8 mouse cellular contexts compared by ENCODE assay signal in the genomic region with DNA sequence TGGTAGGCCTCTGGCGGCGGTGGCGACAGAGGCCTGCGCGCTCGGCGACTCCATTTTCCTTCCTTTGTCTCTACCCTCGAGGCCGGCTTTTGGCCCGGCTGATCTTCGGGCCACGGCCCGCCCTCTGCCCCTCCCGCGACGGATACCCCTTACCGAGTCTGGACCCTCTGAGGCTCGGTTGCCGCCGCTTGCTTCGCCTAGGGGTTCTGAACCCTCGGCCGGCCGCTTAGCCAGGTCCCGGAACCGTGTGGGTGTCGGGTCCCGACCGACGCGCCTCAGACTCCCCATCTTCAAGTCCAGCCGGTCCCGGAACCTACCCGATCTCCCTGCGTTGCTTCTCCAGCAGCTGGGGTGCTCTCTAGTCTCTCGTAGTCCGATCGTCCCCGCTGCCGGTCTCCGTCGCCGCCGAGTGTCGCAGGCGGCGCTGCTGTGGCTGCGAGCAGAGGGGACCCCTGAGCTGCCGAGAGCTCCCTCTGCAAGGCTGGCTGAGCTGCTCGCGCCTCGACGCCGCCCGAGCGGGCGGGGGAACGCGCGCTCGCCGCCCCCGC. TPM values are rescaled to one million over a fixed set of nuclear protein-coding genes. Genes with fewer than 3 reads are reported as not detected.
DNase-seq lines count a peak whose midpoint lies in the region; ATAC-seq and TF ChIP-seq lines count a peak whose summit lies in the region.

Agrp (minus strand) TSS at position 431 of the 548 bp plus-strand sequence.

- TF ChIP-seq POLR2A in thymus, adult 2 months (IDR thresholded peaks at IDR 0.05; ENCODE audit: control insufficient read depth, extremely low read depth, insufficient read depth, low read length, poor library complexity) = peak; percentile 87

- no peaks in the 10 kb centered on the region for H3K27me3 ChIP-seq in kidney, embryonic 16.5 days (ENCODE audit: insufficient read depth, low read length)
- H3K27me3 ChIP-seq in embryonic facial prominence, embryonic 14.5 days (replicated peaks; ENCODE audit: control insufficient read depth, insufficient read depth, low read length) = no peaks in the 10 kb centered on the region
- no peaks in the 10 kb centered on the region for H3K27me3 ChIP-seq in hindbrain, embryonic 12.5 days
- no peaks in the 10 kb centered on the region for H3K27me3 ChIP-seq in midbrain, postnatal 0 days (ENCODE audit: insufficient read depth, low read length)
- no peaks in the 10 kb centered on the region for H3K27me3 ChIP-seq in thymus, adult 2 months (ENCODE audit: control insufficient read depth, insufficient read depth, low read length)

- under 1% methylated on average over 54 of the region's 63 CpGs for WGBS in kidney, embryonic 16.5 days
- WGBS in embryonic facial prominence, embryonic 14.5 days = 2% methylated on average over 40 of the region's 63 CpGs
- under 1% methylated on average over 50 of the region's 63 CpGs for WGBS in hindbrain, embryonic 12.5 days
- under 1% methylated on average over 59 of the region's 63 CpGs for WGBS in midbrain, postnatal 0 days
- under 1% methylated on average over 62 of the region's 63 CpGs for WGBS in thymus, adult 2 months

- peak; percentile 29; the same call in 1 of the 2 replicates for ATAC-seq in kidney, embryonic 16.5 days (ENCODE audit: low FRiP score, low TSS enrichment)
- peak; percentile 31 for ATAC-seq in embryonic facial prominence, embryonic 14.5 days (ENCODE audit: low read depth)
- ATAC-seq in hindbrain, embryonic 12.5 days (ENCODE audit: low FRiP score) = peak; percentile 64
- peak; percentile 38 for ATAC-seq in midbrain, postnatal 0 days (ENCODE audit: low FRiP score)

- DNase-seq in kidney, adult 18-20 months = no peak
- DNase-seq in adipocyte (ENCODE audit: low spot score) = peak; percentile 54
- peak; percentile 57 for DNase-seq in embryonic facial prominence, embryonic 14.5 days (ENCODE audit: low spot score)
- peak; percentile 69 for DNase-seq in liver
- DNase-seq in midbrain, postnatal 0 days (ENCODE audit: low spot score) = peak; percentile 63
- DNase-seq in thymus, adult 2 months = peak; percentile 62

- H3K4me1 ChIP-seq in kidney, embryonic 16.5 days (ENCODE audit: insufficient read depth, low read length) = peaks cover 27% of the 10 kb centered on the region
- H3K4me1 ChIP-seq in embryonic facial prominence, embryonic 14.5 days (ENCODE audit: control insufficient read depth, insufficient read depth, low read length) = peaks cover 14% of the 10 kb centered on the region
- peaks cover 27% of the 10 kb centered on the region for H3K4me1 ChIP-seq in hindbrain, embryonic 12.5 days
- H3K4me1 ChIP-seq in midbrain, postnatal 0 days (ENCODE audit: insufficient read depth, low read length) = peaks cover 5% of the 10 kb centered on the region; the same call in 1 of the 2 replicates
- H3K4me1 ChIP-seq in thymus, adult 2 months (replicated peaks; ENCODE audit: control insufficient read depth, insufficient read depth, low read length) = peaks cover 6% of the 10 kb centered on the region; the same call in 1 of the 2 replicates

- H3K9me3 ChIP-seq in kidney, embryonic 16.5 days (ENCODE audit: low read length) = no peaks in the 10 kb centered on the region
- no peaks in the 10 kb centered on the region for H3K9me3 ChIP-seq in embryonic facial prominence, embryonic 14.5 days (ENCODE audit: control insufficient read depth, low read length)
- H3K9me3 ChIP-seq in hindbrain, embryonic 12.5 days (replicated peaks) = no peaks in the 10 kb centered on the region
- no peaks in the 10 kb centered on the region for H3K9me3 ChIP-seq in midbrain, postnatal 0 days (ENCODE audit: low read length)

- peak; percentile 25; the same call in 1 of the 2 replicates for TF ChIP-seq CTCF in midbrain, postnatal 0 days (IDR thresholded peaks at IDR 0.05)
- TF ChIP-seq CTCF in thymus, adult 2 months (IDR thresholded peaks at IDR 0.05; ENCODE audit: borderline replicate concordance, control insufficient read depth, extremely low read depth, insufficient read depth, low read length, poor library complexity) = no peak

- peak within 1 kb of the TSS; percentile 100 for H3K9ac ChIP-seq in kidney, embryonic 16.5 days (replicated peaks; ENCODE audit: low read length)
- H3K9ac ChIP-seq in embryonic facial prominence, embryonic 14.5 days (ENCODE audit: low read depth, low read length) = peak within 1 kb of the TSS; percentile 99
- peak within 1 kb of the TSS; percentile 99 for H3K9ac ChIP-seq in hindbrain, embryonic 12.5 days
- H3K9ac ChIP-seq in midbrain, postnatal 0 days (replicated peaks; ENCODE audit: low read length, poor library complexity, severe bottlenecking) = peak within 1 kb of the TSS; percentile 98

- peak within 1 kb of the TSS; percentile 100 for H3K27ac ChIP-seq in kidney, embryonic 16.5 days (ENCODE audit: low read length)
- peak within 1 kb of the TSS; percentile 99 for H3K27ac ChIP-seq in embryonic facial prominence, embryonic 14.5 days (replicated peaks; ENCODE audit: low read depth, low read length)
- H3K27ac ChIP-seq in hindbrain, embryonic 12.5 days = peak within 1 kb of the TSS; percentile 100
- H3K27ac ChIP-seq in midbrain, postnatal 0 days (ENCODE audit: low read depth, low read length) = peak within 1 kb of the TSS; percentile 99
- peak within 1 kb of the TSS; percentile 97 for H3K27ac ChIP-seq in thymus, adult 2 months (ENCODE audit: control insufficient read depth, insufficient read depth, low read length)

- H3K36me3 ChIP-seq in kidney, embryonic 16.5 days (ENCODE audit: insufficient read depth, low read length) = no peaks in the 10 kb centered on the region
- peaks cover 9% of the 10 kb centered on the region; the same call in 1 of the 2 replicates for H3K36me3 ChIP-seq in embryonic facial prominence, embryonic 14.5 days (ENCODE audit: control insufficient read depth, insufficient read depth, low read length)
- no peaks in the 10 kb centered on the region for H3K36me3 ChIP-seq in hindbrain, embryonic 12.5 days
- no peaks in the 10 kb centered on the region for H3K36me3 ChIP-seq in midbrain, postnatal 0 days (ENCODE audit: insufficient read depth, low read length)
- peaks cover 1% of the 10 kb centered on the region; the same call in 1 of the 2 replicates for H3K36me3 ChIP-seq in thymus, adult 2 months (ENCODE audit: control insufficient read depth, insufficient read depth, low read length)

- H3K4me3 ChIP-seq in kidney, embryonic 16.5 days (ENCODE audit: low read length) = peak within 1 kb of the TSS; percentile 96
- H3K4me3 ChIP-seq in embryonic facial prominence, embryonic 14.5 days (ENCODE audit: low read depth, low read length) = peak within 1 kb of the TSS; percentile 91
- peak within 1 kb of the TSS; percentile 89 for H3K4me3 ChIP-seq in hindbrain, embryonic 12.5 days
- H3K4me3 ChIP-seq in midbrain, postnatal 0 days (ENCODE audit: low read depth, low read length) = peak within 1 kb of the TSS; percentile 84
- H3K4me3 ChIP-seq in thymus, adult 2 months (ENCODE audit: control insufficient read depth, insufficient read depth, low read length) = peak within 1 kb of the TSS; percentile 86

- H3K4me2 ChIP-seq in kidney, embryonic 16.5 days (replicated peaks; ENCODE audit: low read depth, low read length) = peak within 1 kb of the TSS; percentile 84
- H3K4me2 ChIP-seq in embryonic facial prominence, embryonic 14.5 days (ENCODE audit: low read depth, low read length) = peak within 1 kb of the TSS; percentile 85
- H3K4me2 ChIP-seq in hindbrain, embryonic 12.5 days (replicated peaks) = peak within 1 kb of the TSS; percentile 97
- peak within 1 kb of the TSS; percentile 84 for H3K4me2 ChIP-seq in midbrain, postnatal 0 days (ENCODE audit: low read depth, low read length, poor library complexity, severe bottlenecking)

RNA-seq across cellular contexts. Expression of gene Agrp, which starts in this region (rescaled TPM):
- polyA plus RNA-seq in kidney, embryonic 16.5 days (2015; fragmentation: Nextera tagmentation; extraction: Ambion mirVana) = 0.84 and 1.2 TPM in 2 replicates
- 1.7 and 1.9 TPM in 2 replicates for polyA plus RNA-seq in embryonic facial prominence, embryonic 14.5 days (2014; fragmentation: Nextera tagmentation; extraction: Ambion mirVana)
- polyA plus RNA-seq in hindbrain, embryonic 12.5 days (2016; fragmentation: Nextera tagmentation; extraction: Ambion mirVana) = 1.3 TPM in 2 replicates
- not detected in 2 replicates for total RNA-seq in midbrain, postnatal 0 days (2014; rRNA removed)
- 3.2 and 7.6 TPM in 2 replicates for polyA plus RNA-seq in midbrain, postnatal 0 days (2015; fragmentation: Nextera tagmentation; extraction: Ambion mirVana)
- 0.52 and 1.00 TPM in 2 replicates for polyA plus RNA-seq in thymus, adult 2 months (2012; rRNA removed)

Comparison
In these comparisons a context has a peak if more than half of its experiments do, and no peak if none do; other contexts are left out.
1. Peak in DNase-seq, H3K4me3 ChIP-seq and H3K27ac ChIP-seq in thymus, adult 2 months; RNA of the gene not detected or under 1 TPM.